Mouse (Mus musculus): Measurements from ENCODE around the gene Mrpl23. TPM values are rescaled to one million over a fixed set of nuclear protein-coding genes. Genes with fewer than 3 reads are reported as not detected.

Gene Mrpl23
- polyA plus RNA-seq, 1 experiment from 2014 or later = 21.1 TPM

DNA sequence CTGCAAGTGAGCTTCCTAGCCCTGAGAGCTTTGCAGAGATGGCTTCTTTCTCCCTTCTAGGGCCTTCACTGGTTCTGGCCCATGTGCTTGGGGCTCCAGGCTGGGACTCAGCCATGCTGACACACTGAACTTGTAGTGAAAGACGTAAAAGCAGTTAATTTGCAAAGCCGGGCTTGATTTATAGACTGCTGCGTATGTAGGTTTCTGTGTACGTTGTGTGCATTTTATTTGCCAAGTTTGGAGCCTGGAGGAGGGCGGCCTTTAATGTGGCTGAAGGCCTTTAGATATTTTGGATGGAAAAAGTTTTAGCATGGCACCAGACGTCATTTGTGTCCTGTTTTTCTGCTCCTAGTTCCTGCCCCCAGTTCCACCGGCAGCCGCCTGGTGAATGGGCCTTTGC, 7.3 kb downstream of the Mrpl23 start:
- Histone ChIP-seq H3K27ac (replicated peaks) (no peak overlapping the region), H3K9ac (no peak overlapping the region), H3K27me3 (no peaks in the 10 kb centered on the region), H3K9me3 (no peaks in the 10 kb centered on the region), H3K4me3 (no peak overlapping the region), H3K4me2 (no peak overlapping the region), H3K36me3 (0 out of 2 replicates have a peak, but pooled peaks cover 2% of the 10 kb centered on the region), H3K4me1 (replicated peaks) (peaks cover 18% of the 10 kb centered on the region)
- no peak for ATAC-seq (ENCODE audit: low FRiP score, low read depth)
- 64% methylated on average over 8 of the region's 8 CpGs for WGBS

DNA sequence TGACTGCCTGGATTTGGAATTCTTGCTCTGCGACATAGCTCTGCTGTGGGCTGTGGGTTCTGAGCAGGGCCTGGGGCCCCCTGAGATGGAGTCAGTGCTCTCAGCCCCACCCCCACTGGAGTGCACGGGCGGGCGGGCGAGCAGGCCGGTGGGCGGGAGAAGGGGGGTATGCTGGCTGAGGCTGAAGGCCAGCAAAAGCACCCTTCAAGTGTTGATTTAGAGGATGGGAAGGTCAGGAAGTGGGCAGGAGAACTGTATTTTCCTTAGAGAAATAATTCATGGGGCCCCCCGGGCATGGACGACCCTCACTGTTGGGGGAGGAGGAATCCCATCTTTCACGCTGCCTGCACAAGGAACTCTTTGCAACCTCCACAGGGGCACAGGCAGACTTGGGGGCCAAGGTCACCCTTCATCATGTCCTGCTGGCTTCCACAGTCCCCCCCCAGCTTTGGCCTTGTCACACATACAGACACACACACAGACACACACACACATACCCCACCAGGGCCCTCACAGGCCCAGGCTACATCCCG, 10.4 kb downstream of the Mrpl23 start:
- 42% methylated on average over 11 of the region's 11 CpGs for WGBS
- Histone ChIP-seq H3K4me2 (no peak overlapping the region), H3K9me3 (no peaks in the 10 kb centered on the region), H3K4me1 (replicated peaks) (peaks cover 18% of the 10 kb centered on the region), H3K27me3 (no peaks in the 10 kb centered on the region), H3K9ac (no peak overlapping the region), H3K27ac (replicated peaks) (no peak overlapping the region), H3K4me3 (no peak overlapping the region), H3K36me3 (no peaks in the 10 kb centered on the region)
- ATAC-seq (ENCODE audit: low FRiP score, low read depth) = no peak

DNA sequence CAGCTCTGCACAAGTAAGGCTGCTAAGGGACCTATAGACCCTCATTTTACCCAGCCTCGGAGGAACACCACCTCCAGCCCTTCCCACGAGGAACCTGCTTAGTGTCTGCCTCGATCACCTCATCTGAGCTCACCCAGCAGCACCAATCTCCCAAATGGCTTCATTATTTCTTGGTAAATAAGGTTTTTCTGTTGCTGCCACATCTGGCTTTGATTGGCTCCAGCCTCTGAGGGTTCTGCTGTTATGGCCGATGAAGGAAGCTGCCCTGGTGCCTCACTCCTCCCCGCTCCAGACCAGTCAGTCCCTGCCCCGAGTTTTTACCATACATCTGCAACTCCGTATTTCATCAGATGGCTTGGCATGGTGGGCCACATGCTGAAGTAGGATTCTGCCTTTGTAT, 13.5 kb downstream of the Mrpl23 start:
- Histone ChIP-seq H3K27ac (replicated peaks) (no peak overlapping the region), H3K36me3 (no peaks in the 10 kb centered on the region), H3K4me3 (no peak overlapping the region), H3K9me3 (no peaks in the 10 kb centered on the region), H3K27me3 (no peaks in the 10 kb centered on the region), H3K9ac (no peak overlapping the region), H3K4me1 (replicated peaks) (peaks cover 7% of the 10 kb centered on the region), H3K4me2 (no peak overlapping the region)
- WGBS = 80% methylated on average over 7 of the region's 7 CpGs
- no peak for ATAC-seq (ENCODE audit: low FRiP score, low read depth)

DNA sequence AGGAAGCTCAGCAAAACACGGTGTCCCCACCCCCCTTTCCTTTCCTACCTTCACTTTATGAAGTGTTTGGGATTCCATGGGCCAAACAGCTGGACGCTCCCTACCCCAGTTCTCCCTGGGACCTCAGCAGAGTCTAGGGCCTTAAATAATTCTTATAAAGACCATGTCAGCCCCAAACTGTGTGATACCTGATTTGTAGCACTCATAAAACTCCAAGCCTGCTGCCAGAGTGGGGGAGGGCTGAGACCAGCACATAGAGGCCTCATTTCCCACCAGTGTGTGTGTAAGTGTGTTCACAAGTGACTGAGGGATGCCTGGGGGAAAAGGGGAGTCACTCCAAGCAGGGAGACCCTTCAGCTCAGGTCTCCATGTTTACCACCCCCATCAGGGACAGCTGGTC, 15.4 kb downstream of the Mrpl23 start:
- no peak overlapping the region for H3K4me2 ChIP-seq
- peaks cover 3% of the 10 kb centered on the region for H3K4me1 ChIP-seq (replicated peaks)
- no peaks in the 10 kb centered on the region for H3K36me3 ChIP-seq
- H3K9me3 ChIP-seq = no peaks in the 10 kb centered on the region
- H3K9ac ChIP-seq = no peak overlapping the region
- H3K27me3 ChIP-seq = no peaks in the 10 kb centered on the region
- no peak for ATAC-seq (ENCODE audit: low FRiP score, low read depth)
- H3K27ac ChIP-seq (replicated peaks) = no peak overlapping the region
- no peak overlapping the region for H3K4me3 ChIP-seq
- 64% methylated on average over 2 of the region's 2 CpGs for WGBS

DNA sequence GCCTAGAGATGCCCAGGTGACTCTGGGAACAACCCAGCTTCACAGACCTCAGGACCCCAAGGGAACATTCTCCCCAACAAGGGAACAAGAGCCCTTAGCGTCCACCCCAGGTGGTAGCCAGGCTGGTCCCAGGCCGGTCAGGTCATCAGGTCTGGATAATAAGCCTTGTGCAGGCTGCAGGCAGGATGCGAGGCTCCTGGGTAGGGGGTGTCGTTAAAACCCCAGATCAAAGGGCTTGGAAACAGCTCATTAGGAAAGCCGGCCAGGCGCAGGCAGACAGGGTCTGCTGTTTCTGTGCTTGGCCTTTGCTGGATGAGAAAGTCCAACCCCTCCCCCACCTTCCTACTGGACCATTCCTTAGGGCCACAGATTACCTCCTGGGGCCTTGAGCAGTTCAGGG, 16.2 kb downstream of the Mrpl23 start:
- Histone ChIP-seq H3K9me3 (no peaks in the 10 kb centered on the region), H3K27me3 (no peaks in the 10 kb centered on the region), H3K4me3 (no peak overlapping the region), H3K27ac (replicated peaks) (no peak overlapping the region), H3K9ac (no peak overlapping the region), H3K4me2 (no peak overlapping the region), H3K36me3 (no peaks in the 10 kb centered on the region), H3K4me1 (replicated peaks) (no peaks in the 10 kb centered on the region)
- ATAC-seq (ENCODE audit: low FRiP score, low read depth) = no peak
- 31% methylated on average over 6 of the region's 6 CpGs for WGBS

DNA sequence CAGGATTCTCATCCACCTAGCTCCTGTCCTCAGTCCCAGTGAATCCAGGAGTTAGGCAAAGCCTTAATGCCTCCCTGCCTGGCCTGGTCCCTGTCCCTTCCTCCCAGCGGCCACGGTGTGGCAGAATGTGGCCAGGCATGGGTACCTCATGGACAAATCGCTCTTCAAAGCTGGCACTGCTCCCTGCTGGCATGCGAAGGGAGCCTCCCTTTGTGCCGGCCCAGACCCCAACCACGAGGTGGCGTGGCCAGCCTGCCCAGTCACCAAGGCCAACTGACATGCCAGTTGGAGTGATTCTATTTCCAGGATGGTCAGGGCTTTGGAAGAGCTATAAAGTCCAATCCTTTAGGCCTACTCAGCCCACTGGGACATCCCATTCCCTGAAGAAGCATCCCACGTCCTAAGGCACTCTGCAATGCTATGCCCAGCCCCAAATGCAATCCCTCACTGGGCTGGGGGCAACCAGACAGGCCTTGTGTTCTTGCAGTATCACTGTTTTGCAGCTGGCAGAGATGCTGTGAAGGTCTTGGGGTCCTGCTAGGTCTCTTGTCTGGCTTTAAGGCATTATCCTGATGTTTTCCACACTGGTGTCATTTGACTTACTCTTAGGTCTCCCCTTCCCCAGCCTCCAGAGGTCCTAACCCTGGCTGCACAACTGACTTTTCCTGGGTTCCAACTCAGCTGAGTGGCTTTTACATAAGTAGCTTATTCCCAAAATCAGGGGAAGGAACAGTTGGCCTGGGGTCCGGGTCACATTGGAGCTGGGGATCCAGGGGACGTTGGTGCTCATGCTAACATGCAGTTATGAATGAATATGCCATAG, 17.7 kb downstream of the Mrpl23 start:
- Histone ChIP-seq H3K4me2 (no peak overlapping the region), H3K9me3 (no peaks in the 10 kb centered on the region), H3K9ac (no peak overlapping the region), H3K27me3 (no peaks in the 10 kb centered on the region), H3K36me3 (no peaks in the 10 kb centered on the region), H3K27ac (replicated peaks) (no peak overlapping the region), H3K4me3 (no peak overlapping the region), H3K4me1 (replicated peaks) (peaks cover 4% of the 10 kb centered on the region; the same call in 1 of the 2 replicates)
- ATAC-seq (ENCODE audit: low FRiP score, low read depth) = no peak
- WGBS = 83% methylated on average over 10 of the region's 10 CpGs

DNA sequence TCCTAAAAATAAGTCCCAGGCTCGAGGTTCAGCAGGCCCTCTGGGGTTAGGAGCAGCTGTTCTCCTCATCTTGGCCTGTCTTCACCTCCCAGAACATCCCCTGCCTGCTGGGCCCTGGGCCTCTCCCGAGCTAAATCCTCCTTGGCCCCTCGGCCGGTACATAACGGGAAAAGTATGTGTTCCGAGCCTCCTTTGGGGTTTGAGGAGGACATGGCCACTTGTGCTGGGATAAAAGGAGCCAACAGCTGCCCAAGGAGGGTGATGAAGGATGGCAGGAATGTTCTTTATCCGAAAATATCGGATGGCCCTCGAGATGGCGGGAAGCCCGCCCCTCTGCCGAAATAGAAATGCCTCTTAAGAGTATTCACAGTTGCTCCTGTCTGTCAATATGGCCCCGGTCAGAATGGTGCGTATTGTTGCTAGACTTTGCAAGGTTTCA, 18.5 kb downstream of the Mrpl23 start:
- H3K9me3 ChIP-seq = no peaks in the 10 kb centered on the region
- peaks cover 4% of the 10 kb centered on the region; the same call in 1 of the 2 replicates for H3K4me1 ChIP-seq (replicated peaks)
- 83% methylated on average over 14 of the region's 14 CpGs for WGBS
- H3K9ac ChIP-seq = no peak overlapping the region
- ATAC-seq (ENCODE audit: low FRiP score, low read depth) = no peak
- H3K27me3 ChIP-seq = no peaks in the 10 kb centered on the region
- no peaks in the 10 kb centered on the region for H3K36me3 ChIP-seq
- H3K4me2 ChIP-seq = no peak overlapping the region
- H3K27ac ChIP-seq (replicated peaks) = no peak overlapping the region
- no peak overlapping the region for H3K4me3 ChIP-seq

DNA sequence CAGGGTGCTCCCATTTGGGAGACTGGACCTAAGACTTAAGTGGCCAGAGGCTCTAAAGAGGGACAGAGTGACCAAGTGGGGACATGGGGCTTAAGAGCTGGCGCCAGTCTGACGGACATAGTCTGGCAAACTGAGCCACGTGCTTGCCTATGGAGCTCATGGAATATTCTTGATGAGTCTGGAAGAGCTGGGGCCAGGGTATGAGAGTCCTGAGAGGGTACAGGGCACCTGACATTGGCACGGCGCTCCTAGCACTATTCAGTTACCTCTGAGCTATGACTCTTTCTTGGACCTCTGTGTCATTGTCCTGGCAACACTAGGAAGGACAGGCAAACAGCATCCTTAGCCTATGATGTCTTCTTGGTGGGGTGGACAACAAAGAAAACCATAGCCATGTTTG, 19.2 kb downstream of the Mrpl23 start:
- 96% methylated on average over 5 of the region's 5 CpGs for WGBS
- Histone ChIP-seq H3K27ac (replicated peaks) (no peak overlapping the region), H3K4me3 (no peak overlapping the region), H3K4me1 (replicated peaks) (peaks cover 4% of the 10 kb centered on the region; the same call in 1 of the 2 replicates), H3K9ac (no peak overlapping the region), H3K9me3 (no peaks in the 10 kb centered on the region), H3K27me3 (no peaks in the 10 kb centered on the region), H3K36me3 (no peaks in the 10 kb centered on the region), H3K4me2 (no peak overlapping the region)
- no peak for ATAC-seq (ENCODE audit: low FRiP score, low read depth)

DNA sequence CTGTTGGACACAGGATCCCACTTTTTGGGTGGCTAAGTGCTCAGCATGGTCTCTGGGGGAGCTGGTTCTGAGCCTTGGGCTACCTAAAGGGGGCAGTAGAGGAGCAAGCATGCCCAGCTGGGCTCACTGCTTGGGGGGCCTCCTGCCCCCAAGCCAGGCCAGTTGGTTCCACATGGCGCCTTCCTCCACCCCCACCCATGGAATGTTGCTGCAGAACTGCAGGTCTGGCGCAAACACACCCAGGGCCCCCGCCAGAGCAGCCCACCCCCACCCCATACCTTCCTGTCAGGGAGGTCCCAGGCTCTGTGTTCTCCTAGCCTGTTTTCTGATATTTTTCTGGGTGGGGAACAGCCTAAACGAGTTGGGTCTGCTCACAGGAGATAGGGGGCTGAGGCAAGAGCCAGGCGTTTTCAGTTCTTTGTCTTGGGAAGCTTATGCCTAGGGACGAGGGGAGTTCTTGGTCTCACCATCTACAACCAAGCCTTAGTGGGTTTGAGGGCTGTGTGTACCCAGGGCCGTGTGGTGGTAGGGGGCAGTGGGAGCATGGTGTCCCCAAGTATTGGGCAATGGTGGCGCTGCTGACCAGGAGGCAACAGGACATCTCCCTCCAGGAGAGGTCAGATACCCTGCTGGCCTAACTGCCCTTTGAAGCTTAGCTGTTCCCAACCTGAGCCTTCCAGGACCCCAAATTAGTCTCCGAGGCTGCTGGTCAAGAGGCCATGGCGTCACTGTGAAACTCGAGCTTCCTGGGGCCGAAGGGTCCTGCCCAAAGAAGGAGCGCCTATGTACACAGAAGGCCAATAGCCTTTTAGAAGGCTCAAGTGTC, 20.3 kb downstream of the Mrpl23 start:
- no peak overlapping the region for H3K4me2 ChIP-seq
- 70% methylated on average over 13 of the region's 13 CpGs for WGBS
- H3K27me3 ChIP-seq = no peaks in the 10 kb centered on the region
- peaks cover 4% of the 10 kb centered on the region; the same call in 1 of the 2 replicates for H3K4me1 ChIP-seq (replicated peaks)
- no peaks in the 10 kb centered on the region for H3K36me3 ChIP-seq
- H3K9ac ChIP-seq = no peak overlapping the region
- no peak overlapping the region for H3K4me3 ChIP-seq
- H3K9me3 ChIP-seq = no peaks in the 10 kb centered on the region
- no peak overlapping the region for H3K27ac ChIP-seq (replicated peaks)
- ATAC-seq (ENCODE audit: low FRiP score, low read depth) = no peak

DNA sequence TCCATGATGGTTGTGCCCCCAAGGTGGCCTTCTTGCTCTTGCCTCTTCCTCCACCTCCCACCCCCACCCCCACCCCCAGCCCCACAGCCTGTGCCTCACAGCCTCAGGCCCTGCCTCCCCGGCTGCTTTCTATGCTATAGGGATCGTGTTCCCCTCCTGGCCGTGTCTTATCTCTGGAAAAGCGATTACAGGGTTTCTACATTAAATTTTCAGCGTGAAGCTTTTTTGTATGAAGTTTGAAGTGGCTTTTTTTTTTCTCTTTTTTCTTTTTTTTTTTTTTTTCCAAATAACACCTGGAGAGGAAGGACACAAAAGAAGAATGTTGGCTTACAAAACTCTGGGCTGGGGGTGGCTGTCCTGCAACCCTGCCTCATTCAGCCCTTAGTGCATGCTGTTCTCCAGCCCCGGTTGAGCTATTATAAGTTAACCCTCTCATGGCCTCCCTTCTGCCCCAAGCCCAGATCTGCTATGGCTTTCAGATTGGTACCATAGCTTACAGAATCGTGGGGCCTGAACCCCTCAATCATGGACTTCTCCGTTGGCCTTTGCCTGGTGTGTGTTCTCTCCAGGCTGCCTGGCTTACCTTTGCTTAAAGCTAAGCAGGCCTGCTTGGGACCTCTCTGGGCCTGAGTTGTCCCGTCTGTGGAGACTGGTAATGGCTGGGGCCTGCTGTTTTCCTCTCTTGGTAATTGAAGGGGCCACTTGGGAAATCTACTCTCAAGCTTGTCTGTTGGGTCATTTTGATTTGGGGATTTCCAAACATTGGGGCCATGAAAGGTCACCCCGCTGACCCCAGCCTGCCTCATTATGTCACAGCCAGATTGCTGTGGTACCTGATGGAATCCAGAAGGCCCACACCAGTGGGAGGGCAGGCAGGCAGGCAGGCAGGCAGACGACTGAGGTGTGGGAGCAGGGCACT, 21.2 kb downstream of the Mrpl23 start:
- H3K4me2 ChIP-seq = no peak overlapping the region
- no peak overlapping the region for H3K9ac ChIP-seq
- H3K36me3 ChIP-seq = no peaks in the 10 kb centered on the region
- H3K4me1 ChIP-seq (replicated peaks) = peaks cover 4% of the 10 kb centered on the region; the same call in 1 of the 2 replicates
- H3K4me3 ChIP-seq = no peak overlapping the region
- ATAC-seq (ENCODE audit: low FRiP score, low read depth) = no peak
- no peak overlapping the region for H3K27ac ChIP-seq (replicated peaks)
- WGBS = 54% methylated on average over 11 of the region's 11 CpGs
- no peaks in the 10 kb centered on the region for H3K9me3 ChIP-seq
- H3K27me3 ChIP-seq = no peaks in the 10 kb centered on the region

DNA sequence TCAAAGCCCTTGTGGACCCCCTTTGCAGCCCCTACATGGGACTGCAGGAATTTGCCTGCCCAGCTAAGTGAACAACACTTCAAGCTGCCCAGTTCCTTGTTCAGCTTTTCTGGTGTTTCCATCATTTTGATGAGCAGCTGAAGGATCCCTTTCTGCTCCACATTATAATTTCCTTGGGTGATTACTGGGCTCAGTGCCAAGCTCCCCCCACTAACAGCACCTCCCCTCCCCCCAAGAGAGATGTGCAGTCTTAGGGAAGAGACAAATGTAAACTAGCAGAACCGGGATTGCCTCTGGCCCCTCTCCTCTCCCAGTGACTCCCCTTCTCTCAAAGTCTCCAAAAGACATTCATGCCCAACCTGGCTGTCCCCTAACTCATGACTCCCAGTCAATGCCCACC, 22.1 kb downstream of the Mrpl23 start:
- no peak for ATAC-seq (ENCODE audit: low FRiP score, low read depth)
- Histone ChIP-seq H3K9ac (no peak overlapping the region), H3K27me3 (no peaks in the 10 kb centered on the region), H3K4me3 (no peak overlapping the region), H3K27ac (replicated peaks) (no peak overlapping the region), H3K4me2 (no peak overlapping the region), H3K4me1 (replicated peaks) (peaks cover 4% of the 10 kb centered on the region; the same call in 1 of the 2 replicates), H3K9me3 (no peaks in the 10 kb centered on the region), H3K36me3 (no peaks in the 10 kb centered on the region)
- WGBS = 23% methylated on average over 1 of the region's 1 CpGs
